Mouse (Mus musculus) C2C12 (cell line): ENCODE data around the gene Fam8a1.

ENCODE experiments used
- CEBPB ChIP-seq: IDR thresholded peaks from one replicate; pipeline ENCODE4 v1.6.1; 2011; ENCODE audit warnings: low read depth, mild to moderate bottlenecking, control low read depth, moderate library complexity
- CTCF ChIP-seq: IDR thresholded peaks from one replicate; pipeline ENCODE4 v1.5.1; 2011; ENCODE audit not compliant: control insufficient read depth, insufficient read depth, insufficient read length
- MYOG ChIP-seq: IDR thresholded peaks from one replicate; pipeline ENCODE4 v1.6.1; 2011; ENCODE audit not compliant: control insufficient read depth, insufficient read length; ENCODE audit errors: extremely low read depth
- USF1 ChIP-seq: IDR thresholded peaks from one replicate; pipeline ENCODE4 v1.6.1; 2011; ENCODE audit warnings: low read depth, mild to moderate bottlenecking, control low read depth, moderate library complexity

- no peak for TF ChIP-seq CTCF
- TF ChIP-seq USF1 = no peak
- TF ChIP-seq MYOG = no peak
- TF ChIP-seq CEBPB = no peak
Observed at GRCm38 (mm10) chr13:46620964-46621757, 48.2 kb upstream of the Fam8a1 start.
